Mouse (Mus musculus): Measurements from ENCODE around the gene 1700113H08Rik. TPM values are rescaled to one million over a fixed set of nuclear protein-coding genes. Genes with fewer than 3 reads are reported as not detected.

The 1700113H08Rik gene
- polyA plus RNA-seq, 1 experiment from 2014 or later = not detected

DNA sequence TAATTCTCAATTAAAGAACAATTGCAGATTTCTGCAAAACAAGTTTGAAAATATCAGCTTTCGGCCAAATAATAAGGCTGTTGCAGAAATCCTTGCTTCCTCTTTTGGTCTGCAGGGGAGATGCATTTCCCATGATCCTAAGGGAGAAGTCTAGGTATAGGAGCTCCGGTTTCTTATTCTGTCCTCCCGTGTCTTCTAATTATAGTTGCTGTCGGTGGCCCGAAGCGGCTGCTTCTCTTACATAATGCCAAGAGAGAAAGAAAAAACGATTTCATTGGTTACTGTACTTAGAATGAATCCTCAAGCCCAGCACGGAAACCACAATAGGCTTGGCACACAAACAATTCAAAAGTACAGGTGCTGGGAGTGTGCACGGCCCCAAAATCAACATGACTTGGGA lies 101.9 kb downstream of the 1700113H08Rik start:
- Histone ChIP-seq H3K4me2 (replicated peaks; ENCODE audit: low read depth, low read length) (no peak overlapping the region), H3K36me3 (ENCODE audit: control insufficient read depth, insufficient read depth, low read length) (no peaks in the 10 kb centered on the region), H3K4me3 (ENCODE audit: low read depth, low read length) (no peak overlapping the region), H3K9ac (replicated peaks; ENCODE audit: low read depth, low read length) (no peak overlapping the region), H3K9me3 (ENCODE audit: control insufficient read depth, low read depth, low read length) (no peaks in the 10 kb centered on the region), H3K27ac (ENCODE audit: low read length) (no peak overlapping the region), H3K27me3 (ENCODE audit: control insufficient read depth, insufficient read depth, low read length) (no peaks in the 10 kb centered on the region), H3K4me1 (ENCODE audit: control insufficient read depth, insufficient read depth, low read length) (no peaks in the 10 kb centered on the region)
- peak; percentile 42; the same call in 1 of the 2 replicates for ATAC-seq (ENCODE audit: insufficient number of reproducible peaks, insufficient read depth, low FRiP score, low read depth)
- WGBS = 59% methylated on average over 9 of the region's 9 CpGs

DNA sequence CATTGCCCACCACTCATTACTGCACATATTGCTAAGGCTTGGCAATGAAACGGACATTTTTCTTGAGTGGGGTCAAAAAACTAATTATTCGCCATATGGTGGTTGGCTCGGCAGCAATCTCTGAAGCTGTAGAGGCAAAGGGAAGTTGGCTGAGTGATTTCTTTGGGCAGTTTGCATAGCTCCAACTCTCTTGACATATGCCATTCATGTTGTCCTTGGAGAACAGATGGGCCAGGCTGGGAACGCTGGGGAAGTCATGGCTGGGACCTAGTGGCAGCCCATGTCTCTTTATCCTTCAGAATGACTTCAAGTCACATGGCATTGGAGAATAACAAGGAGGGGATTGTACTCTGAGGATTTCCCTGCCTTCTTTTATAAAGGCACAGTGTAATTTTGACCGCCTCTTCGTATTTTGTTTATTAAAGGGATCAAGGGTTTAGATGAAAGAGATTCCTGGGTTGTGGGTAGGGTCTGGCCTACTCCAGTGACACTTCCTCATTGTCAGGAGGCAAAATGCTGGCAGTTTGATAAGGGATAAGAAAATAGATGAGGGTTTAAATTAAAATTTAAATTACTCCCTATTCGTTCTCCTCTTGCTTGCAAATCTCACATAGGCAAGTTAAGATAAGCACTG lies 138.4 kb downstream of the 1700113H08Rik start:
- Histone ChIP-seq H3K4me1 (ENCODE audit: control insufficient read depth, insufficient read depth, low read length) (no peaks in the 10 kb centered on the region), H3K4me3 (ENCODE audit: low read depth, low read length) (no peak overlapping the region), H3K4me2 (replicated peaks; ENCODE audit: low read depth, low read length) (no peak overlapping the region), H3K36me3 (ENCODE audit: control insufficient read depth, insufficient read depth, low read length) (no peaks in the 10 kb centered on the region), H3K9me3 (ENCODE audit: control insufficient read depth, low read depth, low read length) (no peaks in the 10 kb centered on the region), H3K27me3 (ENCODE audit: control insufficient read depth, insufficient read depth, low read length) (no peaks in the 10 kb centered on the region), H3K9ac (replicated peaks; ENCODE audit: low read depth, low read length) (no peak overlapping the region), H3K27ac (ENCODE audit: low read length) (no peak overlapping the region)
- ATAC-seq (ENCODE audit: insufficient number of reproducible peaks, insufficient read depth, low FRiP score, low read depth) = no peak
- WGBS = 54% methylated on average over 7 of the region's 7 CpGs

- Histone ChIP-seq H3K27ac (ENCODE audit: low read length) (no peak overlapping the region), H3K4me1 (ENCODE audit: control insufficient read depth, insufficient read depth, low read length) (no peaks in the 10 kb centered on the region), H3K27me3 (ENCODE audit: control insufficient read depth, insufficient read depth, low read length) (no peaks in the 10 kb centered on the region), H3K9me3 (ENCODE audit: control insufficient read depth, low read depth, low read length) (no peaks in the 10 kb centered on the region), H3K4me2 (replicated peaks; ENCODE audit: low read depth, low read length) (no peak overlapping the region), H3K9ac (replicated peaks; ENCODE audit: low read depth, low read length) (no peak overlapping the region), H3K4me3 (ENCODE audit: low read depth, low read length) (no peak overlapping the region), H3K36me3 (ENCODE audit: control insufficient read depth, insufficient read depth, low read length) (no peaks in the 10 kb centered on the region)
- 85% methylated on average over 2 of the region's 2 CpGs for WGBS
- no peak for ATAC-seq (ENCODE audit: insufficient number of reproducible peaks, insufficient read depth, low FRiP score, low read depth)
These were observed 140.9 kb downstream of the 1700113H08Rik start for GRCm38 (mm10) chr10:87198720-87199119.

- H3K4me1 ChIP-seq (ENCODE audit: control insufficient read depth, insufficient read depth, low read length) = no peaks in the 10 kb centered on the region
- no peaks in the 10 kb centered on the region for H3K9me3 ChIP-seq (ENCODE audit: control insufficient read depth, low read depth, low read length)
- H3K27me3 ChIP-seq (ENCODE audit: control insufficient read depth, insufficient read depth, low read length) = no peaks in the 10 kb centered on the region
- H3K9ac ChIP-seq (replicated peaks; ENCODE audit: low read depth, low read length) = no peak overlapping the region
- no peaks in the 10 kb centered on the region for H3K36me3 ChIP-seq (ENCODE audit: control insufficient read depth, insufficient read depth, low read length)
- H3K27ac ChIP-seq (ENCODE audit: low read length) = no peak overlapping the region
- no peak for ATAC-seq (ENCODE audit: insufficient number of reproducible peaks, insufficient read depth, low FRiP score, low read depth)
- no peak overlapping the region for H3K4me3 ChIP-seq (ENCODE audit: low read depth, low read length)
- H3K4me2 ChIP-seq (replicated peaks; ENCODE audit: low read depth, low read length) = no peak overlapping the region
- WGBS = 86% methylated on average over 1 of the region's 1 CpGs
These were observed 151.6 kb downstream of the 1700113H08Rik start for GRCm38 (mm10) chr10:87209466-87209865.

DNA sequence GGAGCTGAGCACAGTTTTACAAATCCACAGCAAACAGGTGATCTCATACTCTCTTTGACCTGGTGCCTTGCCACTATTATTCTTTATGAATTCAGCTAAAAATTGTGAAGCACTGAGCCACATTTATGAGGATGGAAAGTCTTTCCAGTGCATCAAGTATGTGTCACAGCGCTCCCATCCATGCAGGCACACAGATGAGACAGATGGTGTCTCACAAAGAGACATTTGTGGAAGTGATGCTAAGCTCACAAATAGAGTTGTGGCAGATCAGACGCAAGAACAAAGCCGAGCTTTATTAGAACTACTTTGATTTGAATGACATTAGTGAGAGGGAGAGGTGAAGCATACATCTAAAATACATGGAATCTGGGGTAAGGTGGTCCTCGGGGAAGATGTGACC lies 153.2 kb downstream of the 1700113H08Rik start:
- no peak overlapping the region for H3K4me2 ChIP-seq (replicated peaks; ENCODE audit: low read depth, low read length)
- H3K4me3 ChIP-seq (ENCODE audit: low read depth, low read length) = no peak overlapping the region
- no peaks in the 10 kb centered on the region for H3K4me1 ChIP-seq (ENCODE audit: control insufficient read depth, insufficient read depth, low read length)
- no peaks in the 10 kb centered on the region for H3K36me3 ChIP-seq (ENCODE audit: control insufficient read depth, insufficient read depth, low read length)
- no peak overlapping the region for H3K9ac ChIP-seq (replicated peaks; ENCODE audit: low read depth, low read length)
- no peak overlapping the region for H3K27ac ChIP-seq (ENCODE audit: low read length)
- no peaks in the 10 kb centered on the region for H3K9me3 ChIP-seq (ENCODE audit: control insufficient read depth, low read depth, low read length)
- ATAC-seq (ENCODE audit: insufficient number of reproducible peaks, insufficient read depth, low FRiP score, low read depth) = no peak
- WGBS = 83% methylated on average over 4 of the region's 4 CpGs
- H3K27me3 ChIP-seq (ENCODE audit: control insufficient read depth, insufficient read depth, low read length) = no peaks in the 10 kb centered on the region

- no peaks in the 10 kb centered on the region for H3K36me3 ChIP-seq (ENCODE audit: control insufficient read depth, insufficient read depth, low read length)
- WGBS = 35% methylated on average over 2 of the region's 2 CpGs
- no peak overlapping the region for H3K9ac ChIP-seq (replicated peaks; ENCODE audit: low read depth, low read length)
These were observed 155.0 kb downstream of the 1700113H08Rik start for GRCm38 (mm10) chr10:87212854-87213253.

DNA sequence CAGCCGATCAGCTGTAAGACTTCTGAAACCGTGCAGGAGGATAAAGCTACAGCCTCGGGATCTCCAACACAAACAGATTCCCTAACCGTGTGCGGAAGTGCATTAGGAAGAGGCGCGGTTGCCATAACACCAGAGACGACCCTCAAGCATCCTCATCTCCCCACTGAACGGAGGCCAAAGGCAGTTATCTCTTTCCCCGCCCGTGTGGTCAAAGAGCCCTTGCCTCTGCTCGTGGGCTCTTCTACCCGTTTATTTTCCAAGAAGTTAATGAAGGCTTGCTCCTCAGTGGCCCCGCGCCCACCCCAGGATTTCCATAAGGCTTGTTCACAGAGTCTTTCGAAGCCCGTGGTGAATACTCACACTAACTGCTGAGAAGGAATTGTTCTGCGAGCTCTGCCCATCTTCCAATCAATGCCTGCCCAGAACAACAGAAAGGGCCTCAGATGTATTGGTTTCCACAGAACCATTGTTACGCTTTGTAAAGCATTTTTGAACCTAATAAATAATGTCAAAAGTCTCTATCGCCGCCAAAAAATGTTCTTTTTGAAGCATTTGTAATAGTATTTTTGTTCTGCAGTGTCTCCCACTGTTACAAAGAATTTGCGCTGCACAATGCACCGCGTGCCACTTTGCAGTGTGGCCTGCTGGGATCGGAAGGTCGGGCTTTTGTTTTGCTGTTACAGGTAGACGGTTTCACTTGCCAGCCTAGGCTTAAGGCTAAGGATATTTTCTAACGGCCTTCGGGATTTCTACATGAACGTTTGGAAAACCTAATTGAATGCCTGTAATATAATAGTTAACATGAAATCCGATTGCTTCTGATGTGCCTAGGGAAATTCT lies 172.4 kb downstream of the 1700113H08Rik start:
- no peak overlapping the region for H3K27ac ChIP-seq (ENCODE audit: low read length)
- no peak overlapping the region for H3K9ac ChIP-seq (replicated peaks; ENCODE audit: low read depth, low read length)
- 63% methylated on average over 31 of the region's 31 CpGs for WGBS
- no peaks in the 10 kb centered on the region for H3K36me3 ChIP-seq (ENCODE audit: control insufficient read depth, insufficient read depth, low read length)
- H3K4me2 ChIP-seq (replicated peaks; ENCODE audit: low read depth, low read length) = no peak overlapping the region
- H3K4me1 ChIP-seq (ENCODE audit: control insufficient read depth, insufficient read depth, low read length) = no peaks in the 10 kb centered on the region
- no peak for ATAC-seq (ENCODE audit: insufficient number of reproducible peaks, insufficient read depth, low FRiP score, low read depth)
- no peaks in the 10 kb centered on the region for H3K27me3 ChIP-seq (ENCODE audit: control insufficient read depth, insufficient read depth, low read length)
- no peaks in the 10 kb centered on the region for H3K9me3 ChIP-seq (ENCODE audit: control insufficient read depth, low read depth, low read length)
- H3K4me3 ChIP-seq (ENCODE audit: low read depth, low read length) = no peak overlapping the region

More at GRCm38 (mm10) chr10:87212854-87213253, 155.0 kb downstream of the 1700113H08Rik start:
- Histone ChIP-seq H3K27me3 (ENCODE audit: control insufficient read depth, insufficient read depth, low read length) (no peaks in the 10 kb centered on the region), H3K4me1 (ENCODE audit: control insufficient read depth, insufficient read depth, low read length) (no peaks in the 10 kb centered on the region), H3K4me2 (replicated peaks; ENCODE audit: low read depth, low read length) (no peak overlapping the region), H3K4me3 (ENCODE audit: low read depth, low read length) (no peak overlapping the region), H3K27ac (ENCODE audit: low read length) (no peak overlapping the region), H3K9me3 (ENCODE audit: control insufficient read depth, low read depth, low read length) (no peaks in the 10 kb centered on the region)
- no peak for ATAC-seq (ENCODE audit: insufficient number of reproducible peaks, insufficient read depth, low FRiP score, low read depth)

- no peaks in the 10 kb centered on the region for H3K4me1 ChIP-seq (ENCODE audit: control insufficient read depth, insufficient read depth, low read length)
- no peak overlapping the region for H3K9ac ChIP-seq (replicated peaks; ENCODE audit: low read depth, low read length)
- no peaks in the 10 kb centered on the region for H3K36me3 ChIP-seq (ENCODE audit: control insufficient read depth, insufficient read depth, low read length)
- no peak overlapping the region for H3K4me2 ChIP-seq (replicated peaks; ENCODE audit: low read depth, low read length)
- no peaks in the 10 kb centered on the region for H3K9me3 ChIP-seq (ENCODE audit: control insufficient read depth, low read depth, low read length)
- no peak for ATAC-seq (ENCODE audit: insufficient number of reproducible peaks, insufficient read depth, low FRiP score, low read depth)
- H3K27ac ChIP-seq (ENCODE audit: low read length) = no peak overlapping the region
- no peaks in the 10 kb centered on the region for H3K27me3 ChIP-seq (ENCODE audit: control insufficient read depth, insufficient read depth, low read length)
- 70% methylated on average over 9 of the region's 9 CpGs for WGBS
- H3K4me3 ChIP-seq (ENCODE audit: low read depth, low read length) = no peak overlapping the region
These were observed 181.6 kb downstream of the 1700113H08Rik start for GRCm38 (mm10) chr10:87239332-87240008.

Data from stomach, embryonic 14.5 days (tissue).